Mouse (Mus musculus): ENCODE results near the gene Vma21.

- TF ChIP-seq CTCF (IDR thresholded peaks at IDR 0.05; ENCODE audit: control insufficient read depth, insufficient read depth, insufficient replicate concordance, low read depth, low read length), result no peak
- TF ChIP-seq POLR2A (IDR thresholded peaks at IDR 0.05; ENCODE audit: control insufficient read depth, low read depth, low read length), result no peak
Observed at GRCm38 (mm10) chrX:71846696-71847095, 31.0 kb downstream of the Vma21 start.
